Mouse (Mus musculus) thymus, postnatal 25 days (tissue): ENCODE measurements around the gene Arfgap1.

ENCODE experiments used
- DNase-seq: peaks from one replicate; pipeline ENCODE4 v3.0.0; 2022

Arfgap1 gene

DNA sequence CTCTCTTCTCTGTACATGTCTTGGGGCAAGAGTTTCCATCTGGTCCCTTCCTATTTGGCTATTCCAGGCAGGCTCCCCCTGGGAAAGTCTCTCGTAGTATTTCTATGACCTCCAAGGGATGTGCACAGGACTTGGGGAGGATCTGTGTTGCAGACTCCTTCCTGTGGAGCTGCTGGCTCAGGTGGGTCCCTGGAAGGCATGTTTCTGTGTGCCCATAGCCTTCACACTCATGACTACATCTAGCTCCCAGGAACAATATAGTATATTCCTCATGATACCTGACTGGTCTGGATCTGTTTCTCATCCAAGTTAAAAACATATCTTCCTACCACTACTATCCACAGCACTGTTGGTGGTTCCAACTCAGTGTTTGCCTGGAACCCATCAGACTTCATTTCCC, 20.0 kb downstream of the Arfgap1 start:
- DNase-seq, result no peak

DNA sequence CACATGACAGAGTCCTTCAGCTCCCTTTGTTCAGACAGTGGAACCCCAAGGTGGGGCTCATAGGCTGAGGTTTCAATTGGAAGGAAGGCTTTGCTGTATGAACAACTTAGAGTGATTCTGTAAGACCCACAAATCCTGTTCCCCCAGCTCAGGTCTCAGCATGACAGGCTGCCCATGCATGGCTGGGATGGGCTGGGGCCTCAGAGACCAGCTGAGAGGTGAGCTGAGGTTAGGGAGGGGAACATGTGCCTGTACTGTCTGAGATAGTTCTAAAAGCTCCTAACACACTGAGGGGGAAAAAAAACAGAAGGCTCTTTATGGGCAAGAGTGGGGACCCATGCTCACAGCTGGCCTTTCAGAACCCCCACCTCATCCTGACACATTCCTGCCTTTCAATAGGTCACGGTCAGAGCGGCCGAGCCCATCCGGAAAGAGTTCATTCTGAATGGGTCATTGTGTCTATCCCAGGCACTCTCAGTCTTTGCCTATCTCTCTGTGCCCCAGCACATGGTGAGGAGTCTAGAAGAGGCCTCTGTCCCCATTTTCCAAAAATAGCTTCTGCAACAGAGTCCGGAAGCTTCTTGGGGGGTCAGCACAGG, 20.5 kb downstream of the Arfgap1 start:
- DNase-seq, result no peak

DNA sequence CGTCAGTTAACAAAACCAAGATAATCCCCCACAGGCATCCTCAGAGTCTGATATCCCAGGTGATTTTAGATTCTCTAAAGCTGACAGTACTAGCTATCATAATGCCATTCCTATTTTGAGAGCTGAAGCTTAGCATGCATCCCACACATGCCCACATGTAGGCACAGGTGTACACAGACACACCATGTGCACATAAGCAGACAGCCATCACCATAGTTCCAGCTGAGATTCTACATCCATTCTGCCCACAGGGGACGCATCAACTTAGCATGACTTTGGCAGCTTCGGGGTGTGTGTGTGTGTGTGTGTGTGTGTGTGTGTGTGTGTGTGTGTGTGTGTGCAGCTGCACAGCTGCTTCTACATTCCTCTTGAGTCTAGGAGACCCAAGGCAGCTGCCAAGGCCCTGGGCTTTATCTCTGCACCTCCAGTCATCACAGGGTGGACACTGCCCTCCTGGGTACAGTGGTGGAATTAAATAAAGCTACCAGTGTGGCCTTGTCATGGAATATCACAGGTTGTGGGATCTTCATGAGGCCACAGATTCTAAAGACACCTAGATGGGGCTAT, 21.4 kb downstream of the Arfgap1 start:
- DNase-seq, result no peak

DNA sequence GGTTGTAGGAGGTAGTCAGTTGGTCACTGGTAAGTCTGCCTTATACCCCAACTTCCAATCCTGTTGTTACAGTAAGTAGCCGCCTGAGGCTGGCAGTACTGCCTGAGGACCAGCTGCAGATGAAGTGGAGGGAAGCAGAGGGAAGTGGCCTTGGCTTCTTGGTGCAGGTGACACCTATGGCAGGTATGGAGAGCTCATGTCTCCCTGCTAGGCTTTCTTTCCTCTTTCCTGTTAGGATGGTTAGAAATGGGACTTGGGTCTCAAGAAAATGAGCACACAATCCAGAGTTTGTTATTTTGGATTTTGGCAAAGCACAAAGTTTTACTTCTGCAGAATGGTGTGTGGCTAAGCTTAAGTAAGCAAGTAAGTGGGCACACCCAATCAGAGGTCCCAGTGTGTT, 21.9 kb downstream of the Arfgap1 start:
- DNase-seq, result no peak

DNA sequence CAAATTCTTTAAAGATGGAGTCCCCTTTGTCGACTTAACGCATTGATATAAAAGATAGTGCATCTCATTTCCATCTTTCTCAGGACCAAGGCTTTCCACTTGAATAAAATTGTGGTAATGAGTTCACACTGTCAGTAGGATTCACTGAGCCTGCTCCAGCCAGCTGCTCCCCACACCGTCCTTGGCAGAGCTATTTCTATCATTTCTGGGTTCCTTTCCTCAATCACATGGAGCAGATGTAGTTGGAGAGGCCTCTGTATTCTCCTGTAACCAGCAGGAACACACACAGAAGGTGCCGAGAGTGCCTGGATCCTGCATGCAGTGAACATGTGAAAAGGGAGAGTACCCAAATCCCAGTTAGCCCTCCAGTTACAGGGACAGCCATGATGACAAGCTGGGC, 23.3 kb downstream of the Arfgap1 start:
- no peak for DNase-seq

DNA sequence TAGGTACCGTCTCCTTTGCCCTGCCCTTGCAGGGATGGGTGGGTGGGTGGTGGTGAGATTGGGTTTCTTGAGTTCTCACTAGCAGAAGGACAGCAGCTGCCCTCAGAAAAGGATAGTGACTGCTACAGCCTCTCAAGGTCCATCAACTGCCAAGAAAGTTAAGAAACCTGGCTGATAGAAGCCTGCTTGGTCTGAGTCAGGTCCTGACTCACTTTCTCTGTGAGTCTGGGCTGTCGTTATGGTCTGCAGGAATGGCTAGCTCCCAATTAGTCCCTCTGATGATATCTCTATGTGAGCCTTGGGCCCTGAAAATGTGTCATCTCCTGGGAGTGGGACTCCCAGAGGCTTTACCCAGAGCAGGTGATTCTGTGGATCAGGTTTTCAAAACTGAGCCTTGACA, 27.3 kb downstream of the Arfgap1 start:
- DNase-seq, result no peak

DNA sequence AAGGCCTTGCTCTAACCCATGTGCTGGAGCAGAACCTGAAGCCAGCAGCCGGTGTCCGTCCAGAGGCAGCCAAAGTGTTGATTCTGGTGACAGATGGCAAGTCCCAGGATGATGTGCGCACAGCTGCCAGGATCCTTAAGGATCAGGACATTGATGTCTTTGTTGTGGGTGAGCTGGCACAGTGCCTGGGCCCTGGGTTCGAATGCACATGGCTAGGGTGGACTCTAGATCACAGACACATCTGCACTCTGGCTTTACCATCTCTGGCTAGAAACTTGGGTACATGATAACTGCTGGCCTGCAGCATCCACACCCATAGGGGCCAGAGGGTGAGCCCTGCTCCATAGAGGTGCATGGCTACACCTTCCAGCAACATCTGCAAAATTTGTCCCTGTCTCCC, 28.4 kb downstream of the Arfgap1 start:
- no peak for DNase-seq

DNA sequence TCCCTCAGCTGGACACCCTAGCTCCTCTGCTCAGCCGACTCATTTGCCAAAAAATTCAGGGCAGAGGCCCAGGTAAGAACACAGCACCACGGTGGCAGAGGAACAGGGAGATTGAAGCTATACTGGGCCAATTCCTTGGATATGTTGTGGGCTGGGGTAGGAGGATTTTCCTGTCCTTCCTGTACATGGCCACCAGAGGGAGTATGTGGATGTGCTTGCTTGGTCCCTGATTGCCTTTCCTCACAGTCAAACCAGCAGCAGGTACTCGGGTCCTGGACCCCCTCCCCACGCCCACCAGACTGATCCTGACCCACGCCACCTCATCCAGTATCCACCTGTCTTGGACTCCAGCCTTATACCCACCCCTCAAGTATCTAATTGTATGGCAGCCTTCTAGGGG, 29.4 kb downstream of the Arfgap1 start:
- DNase-seq, result peak; percentile 12

DNA sequence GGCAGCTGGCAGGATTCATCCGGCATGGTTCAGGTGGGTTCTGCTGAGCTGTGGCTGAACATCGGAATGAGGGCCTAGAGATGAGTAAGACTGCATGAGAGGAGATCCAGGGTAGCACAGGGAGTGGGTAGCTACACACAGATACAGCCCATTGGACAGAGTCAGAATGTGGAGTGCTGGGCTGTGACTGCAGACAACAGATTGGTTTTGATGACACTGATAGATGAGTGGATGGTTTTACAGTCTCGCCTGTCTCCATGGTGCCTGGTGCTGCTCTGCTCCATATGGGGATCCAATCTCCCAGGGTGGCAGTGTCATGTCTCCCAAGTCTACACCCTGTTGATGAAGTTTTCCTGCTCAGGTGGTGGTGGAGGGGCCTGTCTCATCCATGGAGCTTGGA, 29.9 kb downstream of the Arfgap1 start:
- DNase-seq, result no peak

DNA sequence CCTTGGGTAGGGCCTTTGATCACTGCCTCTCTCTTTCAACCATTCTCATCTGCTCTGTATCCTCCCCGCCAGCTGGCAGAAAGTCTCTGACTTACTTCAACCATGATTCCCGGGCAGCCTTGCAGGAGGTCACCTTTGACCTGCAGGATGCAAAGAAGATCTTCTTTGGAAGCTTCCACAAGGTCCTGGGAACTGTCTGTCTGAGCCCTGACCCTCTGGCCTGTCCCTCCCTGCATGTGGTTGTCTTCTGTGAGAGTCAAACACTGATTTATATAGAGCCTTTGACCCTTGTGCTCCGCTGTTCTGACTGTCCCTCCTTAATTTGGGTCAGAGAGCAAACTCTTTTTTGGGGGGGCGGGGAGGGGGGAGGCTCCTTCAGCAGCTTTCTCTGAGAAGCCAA, 40.0 kb downstream of the Arfgap1 start:
- DNase-seq, result no peak

DNA sequence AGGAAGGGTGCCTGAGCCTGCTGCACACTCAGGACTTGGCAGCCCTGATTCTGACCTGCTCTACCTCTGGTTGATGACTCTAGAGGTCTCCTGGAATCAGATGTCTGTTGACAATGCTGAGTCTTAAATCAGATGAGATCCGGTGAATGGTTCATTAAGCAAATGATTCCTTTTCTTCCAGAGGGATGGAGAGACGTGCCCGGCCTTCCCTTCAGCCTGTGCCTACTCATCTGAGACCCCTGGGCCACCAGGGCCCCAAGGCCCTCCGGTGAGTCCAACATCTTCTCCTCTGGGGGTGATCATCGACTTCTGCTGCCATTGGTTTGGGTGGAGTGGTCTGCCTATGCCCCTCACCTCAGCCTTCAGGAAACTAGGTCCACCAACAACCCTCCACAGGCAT, 41.3 kb downstream of the Arfgap1 start:
- no peak for DNase-seq

DNA sequence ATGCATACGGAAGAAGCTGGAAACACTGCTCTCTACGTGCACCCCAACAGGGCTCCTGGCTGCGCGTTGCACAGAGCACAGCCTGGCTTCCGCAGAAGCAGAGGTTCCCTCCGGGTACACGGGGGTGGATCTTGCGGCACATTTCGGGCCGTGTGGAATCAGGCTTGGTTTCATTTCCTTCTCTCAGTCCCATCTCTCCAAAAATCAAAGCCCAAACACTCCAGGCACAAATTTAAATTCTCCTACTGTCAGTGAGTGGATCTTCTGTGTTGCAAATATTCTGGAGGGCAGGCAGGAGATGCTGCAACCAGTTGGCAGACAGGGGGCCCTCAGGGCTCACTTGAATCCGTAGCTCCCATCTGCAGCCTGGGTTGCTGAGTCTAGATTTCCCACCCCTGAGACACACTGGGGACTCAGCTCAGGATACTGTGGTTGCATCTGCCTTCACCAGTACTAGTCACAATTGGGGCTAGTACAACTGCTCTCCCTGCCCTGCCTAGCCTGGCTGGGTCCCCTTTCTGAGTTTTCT, 64.4 kb downstream of the Arfgap1 start:
- DNase-seq, result no peak
